Mouse (Mus musculus): ENCODE measurements around the gene Gdf11.

- TF ChIP-seq POLR2A (IDR thresholded peaks at IDR 0.05; ENCODE audit: borderline replicate concordance, insufficient read depth, low read length): no peak
- no peak for TF ChIP-seq CTCF (IDR thresholded peaks at IDR 0.05; ENCODE audit: borderline replicate concordance, insufficient read depth, low read depth, low read length)
These were observed 728 bp upstream of the Gdf11 start for GRCm38 (mm10) chr10:128892246-128892645.

Data from cerebellum, adult 2 months (tissue).